Comparison of ENCODE assay signal across 15 mouse cellular contexts in the genomic region with DNA sequence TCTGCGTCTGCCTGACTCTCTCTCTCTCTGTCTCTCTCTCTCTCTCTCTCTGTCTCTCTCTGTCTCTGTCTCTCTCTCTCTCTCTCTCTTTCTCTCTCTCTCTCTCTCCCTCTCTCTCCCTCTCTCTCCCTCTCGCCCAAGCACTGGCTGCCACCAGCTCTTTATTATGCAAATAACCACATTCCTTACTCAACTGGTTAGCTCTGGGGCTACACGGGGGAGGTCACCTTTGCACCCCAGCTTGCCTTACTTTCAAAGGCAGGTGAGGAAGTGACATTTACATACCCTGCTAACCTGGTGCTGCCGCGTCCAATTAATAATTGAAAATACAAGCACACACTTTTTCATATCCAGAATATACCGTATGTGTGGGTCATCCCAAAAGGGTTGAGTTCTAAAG.
DNase-seq lines count a peak whose midpoint lies in the region; ATAC-seq and TF ChIP-seq lines count a peak whose summit lies in the region.
"Had no signal": no experiment of that assay in that cellular context is flagged by ENCODE, and none has a peak within 500 bp of the region (broad histone marks: within the 10 kb centered on the region; RNA-seq: fewer than 3 reads in every experiment).

No protein-coding gene starts in this region.

- DNase-seq in heart, embryonic 10.5 days (ENCODE audit: low spot score), result no peak
- DNase-seq in brain, embryonic 14.5 days (ENCODE audit: low read depth), result peak; percentile 27
- DNase-seq in left cerebral cortex, adult 11 months (ENCODE audit: low spot score), result no peak
- no peak for DNase-seq in right cerebral cortex, postnatal 25 days
- DNase-seq: adrenal gland, adult 8-10 months; cerebellum, adult 18-20 months; lung, embryonic 14.5 days; right cerebral cortex, adult 18-20 months; thymus, adult 2 months had no signal

- no peaks in the 10 kb centered on the region for H3K9me3 ChIP-seq in heart, embryonic 15.5 days (replicated peaks)
- no peaks in the 10 kb centered on the region for H3K9me3 ChIP-seq in heart, embryonic 10.5 days
- no peaks in the 10 kb centered on the region for H3K9me3 ChIP-seq in kidney, embryonic 16.5 days (ENCODE audit: low read length)
- no peaks in the 10 kb centered on the region for H3K9me3 ChIP-seq in neural tube, embryonic 15.5 days (replicated peaks)
- H3K9me3 ChIP-seq: embryonic facial prominence, embryonic 13.5 days had no signal

- H3K9ac ChIP-seq in heart, embryonic 15.5 days, result no peak overlapping the region
- no peak overlapping the region for H3K9ac ChIP-seq in kidney, embryonic 16.5 days (replicated peaks; ENCODE audit: low read length)
- H3K9ac ChIP-seq in neural tube, embryonic 15.5 days (replicated peaks), result no peak overlapping the region
- H3K9ac ChIP-seq: embryonic facial prominence, embryonic 13.5 days; lung, embryonic 14.5 days had no signal

- 26% methylated on average over 6 of the region's 6 CpGs for WGBS in heart, embryonic 15.5 days
- 17% methylated on average over 6 of the region's 6 CpGs for WGBS in heart, embryonic 10.5 days
- 28% methylated on average over 6 of the region's 6 CpGs for WGBS in kidney, embryonic 16.5 days
- 17% methylated on average over 6 of the region's 6 CpGs for WGBS in neural tube, embryonic 15.5 days

- H3K4me2 ChIP-seq in heart, embryonic 15.5 days, result 0 out of 2 replicates have a peak overlapping the region, but pooled peaks have one; percentile 2
- no peak overlapping the region for H3K4me2 ChIP-seq in kidney, embryonic 16.5 days (replicated peaks; ENCODE audit: low read depth, low read length)
- H3K4me2 ChIP-seq in neural tube, embryonic 15.5 days, result peak overlapping the region; percentile 5; the same call in 1 of the 2 replicates
- H3K4me2 ChIP-seq: embryonic facial prominence, embryonic 13.5 days; lung, embryonic 14.5 days had no signal

- no peak overlapping the region for H3K27ac ChIP-seq in heart, embryonic 15.5 days
- no peak overlapping the region for H3K27ac ChIP-seq in heart, embryonic 10.5 days
- 0 out of 2 replicates have a peak overlapping the region, but pooled peaks have one; percentile 18 for H3K27ac ChIP-seq in kidney, embryonic 16.5 days (ENCODE audit: low read length)
- no peak overlapping the region for H3K27ac ChIP-seq in neural tube, embryonic 15.5 days (replicated peaks)
- H3K27ac ChIP-seq: embryonic facial prominence, embryonic 13.5 days had no signal

- no peaks in the 10 kb centered on the region for H3K36me3 ChIP-seq in heart, embryonic 15.5 days
- H3K36me3 ChIP-seq in heart, embryonic 10.5 days, result no peaks in the 10 kb centered on the region
- H3K36me3 ChIP-seq in kidney, embryonic 16.5 days (ENCODE audit: insufficient read depth, low read length), result no peaks in the 10 kb centered on the region
- H3K36me3 ChIP-seq in neural tube, embryonic 15.5 days, result no peaks in the 10 kb centered on the region
- H3K36me3 ChIP-seq: embryonic facial prominence, embryonic 13.5 days had no signal

- no peak for TF ChIP-seq POLR2A in brain, embryonic 14.5 days (IDR thresholded peaks at IDR 0.05; ENCODE audit: borderline replicate concordance, extremely low read depth, insufficient read depth, insufficient read length, poor library complexity, severe bottlenecking)

- H3K27me3 ChIP-seq in heart, embryonic 15.5 days, result no peaks in the 10 kb centered on the region
- H3K27me3 ChIP-seq in heart, embryonic 10.5 days (ENCODE audit: insufficient read depth, poor library complexity, severe bottlenecking), result no peaks in the 10 kb centered on the region
- no peaks in the 10 kb centered on the region for H3K27me3 ChIP-seq in kidney, embryonic 16.5 days (ENCODE audit: insufficient read depth, low read length)
- no peaks in the 10 kb centered on the region for H3K27me3 ChIP-seq in neural tube, embryonic 15.5 days (replicated peaks)
- H3K27me3 ChIP-seq: CH12.LX; embryonic facial prominence, embryonic 13.5 days had no signal

- H3K4me3 ChIP-seq in heart, embryonic 15.5 days, result no peak overlapping the region
- no peak overlapping the region for H3K4me3 ChIP-seq in heart, embryonic 10.5 days
- no peak overlapping the region for H3K4me3 ChIP-seq in kidney, embryonic 16.5 days (ENCODE audit: low read length)
- no peak overlapping the region for H3K4me3 ChIP-seq in neural tube, embryonic 15.5 days (replicated peaks)
- H3K4me3 ChIP-seq: embryonic facial prominence, embryonic 13.5 days had no signal

- no peak for TF ChIP-seq CTCF in brain, embryonic 14.5 days (IDR thresholded peaks at IDR 0.05; ENCODE audit: borderline replicate concordance, extremely low read depth, insufficient read depth, insufficient read length)

- no peak for ATAC-seq in heart, embryonic 15.5 days (replicated peaks; ENCODE audit: insufficient number of reproducible peaks, insufficient read depth, low FRiP score, low read depth)
- peak; percentile 51; the same call in 1 of the 2 replicates for ATAC-seq in kidney, embryonic 16.5 days (ENCODE audit: low FRiP score, low TSS enrichment)
- ATAC-seq in neural tube, embryonic 15.5 days (ENCODE audit: low FRiP score), result no peak
- ATAC-seq in frontal cortex, adult (ENCODE audit: low TSS enrichment), result no peak

- no peaks in the 10 kb centered on the region for H3K4me1 ChIP-seq in heart, embryonic 15.5 days (replicated peaks)
- no peaks in the 10 kb centered on the region for H3K4me1 ChIP-seq in heart, embryonic 10.5 days
- H3K4me1 ChIP-seq in kidney, embryonic 16.5 days (ENCODE audit: insufficient read depth, low read length), result no peaks in the 10 kb centered on the region
- peaks cover 9% of the 10 kb centered on the region for H3K4me1 ChIP-seq in neural tube, embryonic 15.5 days
